Mouse (Mus musculus) heart, embryonic 10.5 days (tissue): ENCODE results near the gene Olfr981. TPM values are rescaled to one million over a fixed set of nuclear protein-coding genes. Genes with fewer than 3 reads are reported as not detected.
"Not testable (repeated sequence)": the region's sequence is repeated elsewhere in the genome, so short reads cannot be mapped to it uniquely, and the experiment has no call there.

Source experiments
- DNase-seq: peaks from one replicate; pipeline ENCODE4 v3.0.0-alpha.2; 2017; ENCODE audit warnings: low spot score
- H3K27ac ChIP-seq: fragments of 300-500 bp; sonication (generic); 2 replicates; pipeline ENCODE4 v1.5.1; 2016; ENCODE audit warnings: mild to moderate bottlenecking
- H3K27me3 ChIP-seq: fragments of 300-500 bp; sonication (generic); 2 replicates; pipeline ENCODE4 v1.6.1; 2016; ENCODE audit warnings: mild to moderate bottlenecking; ENCODE audit not compliant: poor library complexity, insufficient read depth, severe bottlenecking
- H3K36me3 ChIP-seq: fragments of 300-500 bp; sonication (generic); 2 replicates; pipeline ENCODE4 v1.6.1; 2016; ENCODE audit warnings: mild to moderate bottlenecking, moderate library complexity
- H3K4me1 ChIP-seq: fragments of 300-500 bp; sonication (generic); 2 replicates; pipeline ENCODE4 v1.6.1; 2016; ENCODE audit warnings: mild to moderate bottlenecking
- H3K4me3 ChIP-seq: fragments of 300-500 bp; sonication (generic); 2 replicates; pipeline ENCODE4 v1.5.1; 2016; ENCODE audit warnings: mild to moderate bottlenecking, moderate library complexity
- H3K9me3 ChIP-seq: fragments of 300-500 bp; sonication (generic); 2 replicates; pipeline ENCODE4 v1.6.1; 2016; ENCODE audit warnings: mild to moderate bottlenecking, moderate library complexity
- whole genome bisulfite sequencing: fragments of 180-500 bp; shearing (Covaris S2); methylation state at CpG from one replicate; pipeline ENCODE4 v1.1.7; 2016; 5-methylcytosine and 5-hydroxymethylcytosine counted together
- polyA plus RNA-seq: library from polyadenylated mRNA; unstranded; fragments of >200 nt; fragmentation: Nextera tagmentation; extraction: Ambion mirVana; gene quantifications from 2 replicates; pipeline ENCODE4 v1.2.1, GENCODE M21; 2016

The Olfr981 gene
- polyA plus RNA-seq: not detected in 2 replicates

DNA sequence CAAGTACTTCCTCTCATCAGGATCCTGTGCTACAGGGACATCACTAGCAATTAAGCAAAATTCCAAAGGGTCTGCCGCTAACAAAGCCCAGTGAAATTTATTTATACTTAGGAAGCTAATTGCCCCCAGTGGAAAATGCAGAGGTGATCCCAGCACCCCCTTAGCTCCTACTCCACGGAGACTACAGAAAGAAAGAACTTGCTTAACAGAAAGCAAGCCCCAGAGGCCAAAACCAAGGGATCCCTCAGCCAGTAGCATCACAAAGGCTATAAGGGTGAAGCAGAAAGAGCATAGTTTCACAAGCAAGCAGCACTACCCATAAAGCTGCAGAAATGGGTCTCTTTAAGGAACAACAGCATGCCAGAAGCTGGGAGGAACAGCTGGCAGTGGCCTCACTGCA is at the start of gene Olfr981:
Gene Olfr981, plus strand, starts transcription at position 301 of the 400 bp plus-strand sequence.
- Histone ChIP-seq H3K9me3 (no peaks in the 10 kb centered on the region), H3K4me3 (no peak within 1 kb of the TSS), H3K36me3 (no peaks in the 10 kb centered on the region), H3K27me3 (no peaks in the 10 kb centered on the region), H3K27ac (no peak within 1 kb of the TSS), H3K4me1 (no peaks in the 10 kb centered on the region)
- DNase-seq: no peak
- WGBS: 67% methylated on average over 2 of the region's 2 CpGs

DNA sequence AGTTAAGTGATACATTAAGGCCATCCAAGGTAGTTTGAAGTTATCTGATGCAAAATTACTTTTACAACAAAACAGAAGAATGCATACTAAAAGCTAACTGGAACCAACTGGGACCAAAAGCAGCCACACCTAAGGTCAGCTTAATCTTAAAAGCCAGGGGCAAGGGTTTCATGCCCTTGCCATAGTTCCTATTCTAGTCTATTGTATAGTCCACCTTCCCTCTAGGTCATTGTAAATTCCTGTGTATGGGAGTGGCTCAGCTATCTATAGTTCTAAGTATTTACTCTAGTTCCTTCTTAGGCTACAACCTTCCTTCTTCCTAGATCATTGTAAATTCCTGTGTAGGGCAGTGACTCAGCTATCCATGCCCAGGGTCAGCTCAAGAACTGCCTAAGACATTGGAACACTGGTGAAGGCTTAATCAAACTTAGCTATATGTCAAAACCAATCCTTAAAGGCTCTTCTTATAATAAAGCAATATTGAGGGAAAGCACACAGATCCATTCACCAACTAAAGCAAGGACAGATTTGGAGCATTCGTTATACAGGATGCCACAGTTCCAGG is 44.6 kb upstream of the Olfr981 start:
- H3K36me3 ChIP-seq, DNase-seq, H3K27me3 ChIP-seq, H3K9me3 ChIP-seq, H3K27ac ChIP-seq, H3K4me3 ChIP-seq, H3K4me1 ChIP-seq: not testable (repeated sequence)
- 77% methylated on average over 1 of the region's 1 CpGs for WGBS

DNA sequence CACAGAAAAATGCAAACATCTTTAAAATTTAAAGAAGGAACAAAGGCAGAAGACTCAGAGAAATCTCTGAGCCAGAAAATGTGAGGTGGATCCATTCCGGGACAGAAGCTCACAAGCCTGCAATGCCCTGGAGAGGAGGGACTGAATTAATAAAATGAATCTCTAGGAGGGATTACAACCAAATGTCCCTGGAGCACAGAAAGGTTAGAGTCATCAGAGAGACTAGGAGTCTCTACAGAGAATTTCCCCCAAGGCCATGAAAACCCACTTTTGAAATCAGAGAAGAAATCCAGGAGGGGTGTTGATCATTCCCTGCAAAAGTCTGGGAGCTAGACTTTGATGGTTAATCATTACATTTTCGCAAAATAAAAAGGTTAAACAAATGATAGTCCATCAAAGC is 29.5 kb upstream of the Olfr981 start, which contains the start of gene Olfr978:
Gene Olfr978, plus strand, starts transcription at position 301 of the 400 bp plus-strand sequence.
- no peak for DNase-seq
- H3K4me1 ChIP-seq: no peaks in the 10 kb centered on the region
- WGBS: 79% methylated on average over 2 of the region's 2 CpGs

GRCm38 (mm10) chr9:40003365-40003764 is 17.9 kb upstream of the Olfr981 start, which contains the start of gene Olfr979:
TSS of gene Olfr979 (minus strand) at chr9:40003465.
- no peak for DNase-seq
- 93% methylated on average over 1 of the region's 1 CpGs for WGBS
- no peaks in the 10 kb centered on the region for H3K36me3 ChIP-seq

More for the DNA sequence above, 29.5 kb upstream of the Olfr981 start, which contains the start of gene Olfr978:
- Histone ChIP-seq H3K36me3 (no peaks in the 10 kb centered on the region), H3K4me3 (no peak within 1 kb of the TSS), H3K9me3 (no peaks in the 10 kb centered on the region), H3K27ac (no peak within 1 kb of the TSS), H3K27me3 (no peaks in the 10 kb centered on the region)

GRCm38 (mm10) chr9:40009482-40009881 is 11.8 kb upstream of the Olfr981 start, which contains the start of gene Olfr980:
TSS of gene Olfr980 (minus strand) at chr9:40009582.
- DNase-seq: no peak
- H3K27me3 ChIP-seq: no peaks in the 10 kb centered on the region
- H3K9me3 ChIP-seq: no peaks in the 10 kb centered on the region
- H3K27ac ChIP-seq: no peak within 1 kb of the TSS
- H3K36me3 ChIP-seq: no peaks in the 10 kb centered on the region
- WGBS: 76% methylated on average over 1 of the region's 1 CpGs
- no peaks in the 10 kb centered on the region for H3K4me1 ChIP-seq
- H3K4me3 ChIP-seq: no peak within 1 kb of the TSS

More at GRCm38 (mm10) chr9:40003365-40003764, 17.9 kb upstream of the Olfr981 start, which contains the start of gene Olfr979:
- Histone ChIP-seq H3K9me3 (no peaks in the 10 kb centered on the region), H3K27ac (no peak within 1 kb of the TSS), H3K4me3 (no peak within 1 kb of the TSS), H3K27me3 (no peaks in the 10 kb centered on the region), H3K4me1 (no peaks in the 10 kb centered on the region)

DNA sequence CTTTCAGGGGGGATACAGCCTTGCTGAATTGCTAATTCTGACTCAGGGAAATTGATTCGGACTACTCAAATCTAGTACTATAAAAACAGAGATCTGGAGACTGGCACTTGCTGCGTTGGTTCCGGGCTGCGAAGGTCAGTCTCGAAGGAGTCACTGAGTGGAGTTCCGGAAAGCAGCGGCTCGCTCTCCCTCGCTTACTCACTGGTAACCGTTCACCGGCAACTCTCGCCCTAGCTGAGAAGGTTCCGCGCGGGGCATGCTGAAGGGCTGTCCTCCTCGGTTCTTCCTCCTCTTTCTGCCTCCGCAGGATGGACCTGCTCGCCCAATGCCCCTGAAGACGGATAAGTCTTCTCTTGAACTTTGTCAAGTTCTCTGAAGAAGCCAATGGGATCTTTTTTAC is 28.9 kb downstream of the Olfr981 start:
- DNase-seq: no peak
- Histone ChIP-seq H3K36me3 (no peaks in the 10 kb centered on the region), H3K4me3 (no peak overlapping the region), H3K4me1 (no peaks in the 10 kb centered on the region), H3K9me3 (no peaks in the 10 kb centered on the region), H3K27me3 (no peaks in the 10 kb centered on the region), H3K27ac (no peak overlapping the region)
- WGBS: 86% methylated on average over 19 of the region's 19 CpGs

GRCm38 (mm10) chr9:40073529-40073928 is 52.3 kb downstream of the Olfr981 start, which contains the start of gene Olfr982:
TSS of gene Olfr982 (plus strand) at chr9:40073829.
- no peaks in the 10 kb centered on the region for H3K27me3 ChIP-seq
- 78% methylated on average over 2 of the region's 2 CpGs for WGBS
- H3K27ac ChIP-seq: no peak within 1 kb of the TSS
- no peak for DNase-seq
- no peaks in the 10 kb centered on the region for H3K4me1 ChIP-seq
- H3K4me3 ChIP-seq: no peak within 1 kb of the TSS
- H3K36me3 ChIP-seq: no peaks in the 10 kb centered on the region
- H3K9me3 ChIP-seq: no peaks in the 10 kb centered on the region

Other genes with a start within 250 kb of the Olfr981 start
- not detected in 2 replicates for gene Olfr968, start 238.2 kb upstream of the Olfr981 start, polyA plus RNA-seq
- gene Olfr969, start 230.5 kb upstream of the Olfr981 start, polyA plus RNA-seq: not detected in 2 replicates
- not detected in 2 replicates for gene Olfr970, start 212.6 kb upstream of the Olfr981 start, polyA plus RNA-seq
- gene Olfr971, start 184.6 kb upstream of the Olfr981 start, polyA plus RNA-seq: not detected in 2 replicates
- gene Olfr972, start 155.0 kb upstream of the Olfr981 start, polyA plus RNA-seq: not detected in 2 replicates
- not detected in 2 replicates for gene Olfr229, start 114.1 kb upstream of the Olfr981 start, polyA plus RNA-seq
- not detected in 2 replicates for gene Olfr974, start 84.0 kb upstream of the Olfr981 start, polyA plus RNA-seq
- gene Olfr975, start 69.4 kb upstream of the Olfr981 start, polyA plus RNA-seq: not detected in 2 replicates
- gene Olfr976, start 60.3 kb upstream of the Olfr981 start, polyA plus RNA-seq: not detected in 2 replicates
- not detected in 2 replicates for gene Olfr978, start 29.4 kb upstream of the Olfr981 start, polyA plus RNA-seq
- not detected in 2 replicates for gene Olfr979, start 18.0 kb upstream of the Olfr981 start, polyA plus RNA-seq
- not detected in 2 replicates for gene Olfr980, start 11.9 kb upstream of the Olfr981 start, polyA plus RNA-seq
- not detected in 2 replicates for gene Olfr982, start 52.4 kb downstream of the Olfr981 start, polyA plus RNA-seq
- gene Olfr983, start 72.1 kb downstream of the Olfr981 start, polyA plus RNA-seq: not detected in 2 replicates
- not detected in 2 replicates for gene Olfr984, start 92.7 kb downstream of the Olfr981 start, polyA plus RNA-seq
- gene Olfr985, start 108.7 kb downstream of the Olfr981 start, polyA plus RNA-seq: not detected in 2 replicates
- not detected in 2 replicates for gene Tmem225, start 126.7 kb downstream of the Olfr981 start, polyA plus RNA-seq
- not detected in 2 replicates for gene Olfr986, start 159.5 kb downstream of the Olfr981 start, polyA plus RNA-seq
- 4.6 and 5.9 TPM in 2 replicates for gene Zfp202, start 170.9 kb downstream of the Olfr981 start, polyA plus RNA-seq
- 0.38 and 0.90 TPM in 2 replicates for gene Scn3b, start 247.8 kb downstream of the Olfr981 start, polyA plus RNA-seq